Mouse (Mus musculus) heart, embryonic 13.5 days (tissue): Measurements from ENCODE around the gene Tsen15. TPM values are rescaled to one million over a fixed set of nuclear protein-coding genes. Genes with fewer than 3 reads are reported as not detected.
"Not testable (repeated sequence)": the region's sequence is repeated elsewhere in the genome, so short reads cannot be mapped to it uniquely, and the experiment has no call there.

Experiments used
- ATAC-seq: fragments of 200-750 bp; cut with Nextera tagmentation; 2 replicates; pipeline ENCODE4 v1.8.0; 2017; ENCODE audit warnings: moderate TSS enrichment; ENCODE audit not compliant: insufficient number of reproducible peaks, low FRiP score, low TSS enrichment; ENCODE audit errors: extremely low read depth
- H3K27ac ChIP-seq: fragments of 300-500 bp; sonication (generic); replicated peaks from 2 replicates; pipeline ENCODE4 v1.5.1; 2015; ENCODE audit warnings: moderate library complexity, mild to moderate bottlenecking, inconsistent platforms
- H3K27me3 ChIP-seq: fragments of 300-500 bp; sonication (generic); replicated peaks from 2 replicates; pipeline ENCODE4 v1.6.1; 2015; ENCODE audit warnings: mild to moderate bottlenecking, inconsistent platforms
- H3K36me3 ChIP-seq: fragments of 300-500 bp; sonication (generic); 2 replicates; pipeline ENCODE4 v1.6.1; 2015; ENCODE audit warnings: mild to moderate bottlenecking, inconsistent platforms
- H3K4me1 ChIP-seq: fragments of 300-500 bp; sonication (generic); 2 replicates; pipeline ENCODE4 v1.6.1; 2015; ENCODE audit warnings: inconsistent platforms
- H3K4me2 ChIP-seq: fragments of 300-500 bp; sonication (generic); 2 replicates; pipeline ENCODE4 v1.6.1; 2015; ENCODE audit warnings: inconsistent platforms, mild to moderate bottlenecking, moderate library complexity
- H3K4me3 ChIP-seq: fragments of 300-500 bp; sonication (generic); 2 replicates; pipeline ENCODE4 v1.5.1; 2015; ENCODE audit warnings: moderate library complexity, mild to moderate bottlenecking, inconsistent platforms
- H3K9ac ChIP-seq: fragments of 300-500 bp; sonication (generic); 2 replicates; pipeline ENCODE4 v1.6.1; 2015; ENCODE audit warnings: inconsistent platforms, mild to moderate bottlenecking, moderate library complexity
- H3K9me3 ChIP-seq: fragments of 300-500 bp; sonication (generic); 2 replicates; pipeline ENCODE4 v1.6.1; 2016; ENCODE audit warnings: inconsistent platforms
- WGBS: fragments of 180-500 bp; shearing (Covaris S2); methylation state at CpG from one replicate; pipeline ENCODE4 v1.1.7; 2015; ENCODE audit warnings: mixed read lengths; 5-methylcytosine and 5-hydroxymethylcytosine counted together
- polyA plus RNA-seq: library from polyadenylated mRNA; unstranded; fragments of >200 nt; fragmentation: Nextera tagmentation; extraction: Ambion mirVana; gene quantifications from 2 replicates; pipeline ENCODE4 v1.2.1, GENCODE M21; 2015

Tsen15 gene
- polyA plus RNA-seq, 1 experiment from 2014 or later = 59.0 TPM

DNA sequence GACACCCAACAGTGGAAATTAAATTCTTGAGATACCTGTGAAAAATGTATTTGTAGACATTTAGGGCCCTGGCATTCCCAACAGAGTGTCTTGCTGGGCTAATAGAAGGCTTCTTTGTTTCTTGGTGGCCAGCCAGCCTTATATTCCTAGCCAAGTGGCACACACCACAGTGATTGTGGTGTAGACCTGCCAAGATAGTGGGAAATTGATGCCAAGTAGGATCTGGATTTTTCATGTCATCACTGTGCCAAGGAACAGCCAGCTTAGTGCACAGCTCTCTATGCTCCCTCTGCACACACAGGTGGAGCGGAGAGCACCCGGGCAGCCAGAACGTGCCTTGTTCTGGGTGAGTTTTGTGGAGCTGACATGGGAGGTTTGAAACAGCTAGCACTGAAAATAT, 24.2 kb upstream of the Tsen15 start:
- H3K9ac ChIP-seq = no peak overlapping the region
- no peaks in the 10 kb centered on the region for H3K27me3 ChIP-seq
- H3K36me3 ChIP-seq = no peaks in the 10 kb centered on the region; the same call in 1 of the 2 replicates
- no peak overlapping the region for H3K4me3 ChIP-seq
- peaks cover 8% of the 10 kb centered on the region for H3K9me3 ChIP-seq
- no peak overlapping the region for H3K4me2 ChIP-seq
- WGBS = 91% methylated on average over 3 of the region's 3 CpGs
- no peak overlapping the region for H3K27ac ChIP-seq
- H3K4me1 ChIP-seq = peaks cover 15% of the 10 kb centered on the region
- ATAC-seq = no peak

DNA sequence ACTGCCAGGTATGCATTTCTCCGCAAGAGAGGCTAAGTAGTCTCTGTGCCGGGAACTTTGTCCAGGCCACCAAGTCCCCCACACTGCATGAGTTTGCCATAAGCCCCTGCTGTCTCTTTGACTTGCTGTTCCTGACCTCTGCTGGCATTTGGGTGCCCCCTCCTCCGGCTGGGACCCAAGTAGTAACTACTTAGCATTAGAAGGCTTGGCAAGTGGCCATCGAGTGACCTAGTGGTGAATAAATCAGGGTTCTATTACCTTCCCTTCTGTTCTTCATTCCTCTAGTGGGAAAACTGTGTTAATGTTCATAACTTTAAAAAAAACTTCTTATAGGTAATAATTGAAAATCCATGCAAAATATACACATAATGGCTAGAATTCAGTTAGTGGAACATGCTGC, 22.9 kb upstream of the Tsen15 start:
- peaks cover 10% of the 10 kb centered on the region for H3K4me1 ChIP-seq
- H3K4me2 ChIP-seq = no peak overlapping the region
- peaks cover 8% of the 10 kb centered on the region for H3K9me3 ChIP-seq
- no peaks in the 10 kb centered on the region; the same call in 1 of the 2 replicates for H3K36me3 ChIP-seq
- ATAC-seq = no peak
- 75% methylated on average over 4 of the region's 4 CpGs for whole genome bisulfite sequencing
- H3K4me3 ChIP-seq = no peak overlapping the region
- no peaks in the 10 kb centered on the region for H3K27me3 ChIP-seq
- H3K27ac ChIP-seq = no peak overlapping the region
- no peak overlapping the region for H3K9ac ChIP-seq

DNA sequence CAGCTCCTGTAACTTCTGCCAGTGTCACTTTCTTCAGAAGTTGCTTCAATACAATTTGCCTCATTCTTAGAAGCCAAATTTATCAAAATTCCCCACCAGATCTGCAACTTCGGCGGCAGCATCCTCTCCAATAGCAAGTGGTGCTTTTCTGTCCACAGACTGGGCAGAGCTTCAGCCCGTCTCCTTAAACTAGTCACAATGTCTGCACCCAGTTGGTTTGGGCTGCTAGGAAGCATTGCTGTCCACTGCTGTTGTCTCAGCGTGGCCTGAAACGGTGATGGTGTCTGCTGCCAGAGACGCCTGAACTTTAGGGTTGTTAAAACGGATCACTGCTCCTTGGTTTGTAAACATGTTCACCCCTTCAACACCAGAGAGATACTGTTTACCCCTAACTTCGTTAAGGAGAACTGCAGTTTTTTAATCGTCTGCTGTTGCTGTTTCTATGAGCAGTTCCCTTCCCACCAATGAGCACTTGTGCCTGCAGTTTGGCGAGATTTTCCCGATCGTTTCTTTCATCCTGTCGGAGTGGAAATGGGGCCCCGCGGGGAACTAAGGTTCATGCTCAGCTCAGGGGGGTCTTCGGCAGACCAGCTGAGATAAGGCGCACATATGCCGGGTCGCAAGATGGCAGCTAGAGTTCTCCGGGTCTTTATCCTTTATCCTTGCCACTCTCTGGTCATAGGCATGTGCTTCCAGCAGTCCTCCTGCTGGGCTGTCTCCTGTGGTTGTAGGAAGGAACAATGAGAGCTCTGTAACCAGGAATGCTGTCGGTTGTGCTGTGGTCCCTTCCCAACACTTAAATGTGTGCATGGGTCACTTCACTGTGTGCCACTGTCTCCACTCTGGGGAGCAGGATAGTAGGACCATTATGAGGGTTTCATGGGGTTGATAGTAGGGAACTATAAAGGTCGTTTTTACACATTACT, 20.8 kb upstream of the Tsen15 start:
- Histone ChIP-seq H3K4me2 (peak overlapping the region; percentile 60), H3K36me3 (no peaks in the 10 kb centered on the region; the same call in 1 of the 2 replicates), H3K9me3 (peaks cover 3% of the 10 kb centered on the region), H3K27me3 (no peaks in the 10 kb centered on the region; the same call in 1 of the 2 replicates), H3K4me1 (peaks cover 9% of the 10 kb centered on the region), H3K9ac (no peak overlapping the region), H3K27ac (no peak overlapping the region), H3K4me3 (peak overlapping the region; percentile 29)
- no peak for ATAC-seq
- WGBS = 31% methylated on average over 22 of the region's 22 CpGs

DNA sequence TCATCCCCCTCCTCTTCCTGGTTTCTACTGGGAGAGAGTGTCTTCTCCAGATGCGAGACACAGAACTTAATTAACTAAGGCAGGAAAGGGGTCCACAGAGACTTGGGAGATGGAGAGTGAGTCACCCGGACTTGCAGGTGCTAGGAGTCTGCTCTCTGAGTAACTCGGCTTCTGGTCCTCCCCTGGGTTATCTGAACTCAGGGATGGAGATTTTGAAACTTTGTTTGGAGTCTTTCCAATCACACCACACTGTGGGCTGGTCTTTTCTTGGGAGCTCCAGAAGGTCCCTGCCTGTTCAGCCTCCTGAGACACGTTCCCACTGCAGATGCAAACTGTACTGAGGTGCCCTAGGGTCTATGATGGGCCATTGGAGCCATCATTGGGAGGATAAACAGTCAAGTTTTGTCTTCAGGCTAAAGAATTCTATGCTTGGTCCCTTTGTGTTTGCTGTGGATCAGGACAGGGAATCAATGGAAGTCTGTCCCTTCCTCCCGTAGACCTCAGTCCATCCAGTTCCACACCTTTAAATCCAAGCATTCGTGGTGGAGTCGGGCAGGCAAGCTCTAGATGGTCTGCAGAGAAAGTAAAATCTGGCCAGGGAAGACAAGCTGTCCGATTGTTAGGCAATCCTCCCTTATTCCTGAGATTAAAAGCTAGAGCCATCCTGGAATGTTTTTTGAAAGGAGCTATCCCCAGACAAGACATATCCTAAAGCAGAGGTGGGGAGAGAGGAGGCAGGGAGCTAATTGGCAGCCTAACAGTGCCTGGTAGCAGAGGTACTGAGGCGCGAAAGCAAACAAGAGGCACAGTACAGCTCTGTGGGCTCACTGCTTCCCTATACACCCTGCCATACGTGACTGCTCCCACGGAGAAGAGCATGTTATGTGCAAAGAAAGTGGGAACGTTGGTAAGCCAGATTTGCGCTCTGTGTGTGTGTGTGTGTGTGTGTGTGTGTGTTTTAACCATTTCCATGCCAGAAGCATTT, 14.4 kb upstream of the Tsen15 start:
- Histone ChIP-seq H3K27me3 (peaks cover 12% of the 10 kb centered on the region; the same call in 1 of the 2 replicates), H3K27ac (0 out of 2 replicates have a peak overlapping the region, but pooled peaks have one; percentile 51), H3K36me3 (no peaks in the 10 kb centered on the region), H3K9me3 (peaks cover 10% of the 10 kb centered on the region; the same call in 1 of the 2 replicates), H3K9ac (peak overlapping the region; percentile 80), H3K4me2 (peak overlapping the region; percentile 76), H3K4me1 (peaks cover 13% of the 10 kb centered on the region), H3K4me3 (peak overlapping the region; percentile 69)
- 23% methylated on average over 14 of the region's 14 CpGs for WGBS
- ATAC-seq = no peak

DNA sequence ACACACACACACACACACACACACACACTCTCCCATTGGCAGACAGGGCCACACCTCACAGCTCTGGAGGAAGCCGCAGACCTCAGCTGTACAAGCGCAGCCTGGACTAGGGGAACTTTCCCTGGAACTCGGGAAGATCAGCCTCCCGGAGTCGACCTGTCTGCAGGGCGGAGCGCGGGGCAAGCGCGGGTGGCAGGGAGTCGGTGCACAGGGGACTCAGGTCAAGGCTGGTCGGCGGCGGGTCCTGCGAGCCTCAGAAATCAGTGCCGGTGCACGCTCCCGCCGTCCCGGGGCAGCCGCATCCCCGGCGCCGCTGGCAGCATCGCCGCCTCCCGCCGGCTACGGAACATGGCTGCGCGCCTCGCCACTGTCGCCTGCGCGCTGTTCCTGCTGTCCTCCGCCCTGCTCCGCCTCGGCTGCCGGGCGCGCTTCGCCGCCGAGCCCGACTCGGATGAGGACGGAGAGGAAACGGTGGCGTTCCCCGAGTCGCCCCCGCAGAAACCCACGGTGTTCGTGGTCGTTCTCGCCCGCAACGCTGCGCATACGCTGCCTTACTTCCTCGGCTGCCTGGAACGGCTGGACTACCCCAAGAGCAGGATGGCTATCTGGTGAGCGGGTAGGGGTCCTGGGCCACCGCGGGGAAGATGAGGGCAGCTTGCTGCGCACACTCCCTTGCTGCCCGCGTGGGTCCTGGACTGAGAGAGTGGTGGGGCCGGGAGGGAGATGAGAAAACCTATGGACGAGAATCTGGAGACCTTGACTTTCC, 13.5 kb upstream of the Tsen15 start, which contains the start of gene Colgalt2:
Gene Colgalt2 (plus strand): TSS at position 41 of the 766 bp plus-strand sequence.
- H3K9ac ChIP-seq = peak within 1 kb of the TSS; percentile 80
- ATAC-seq = peak; percentile 58; the same call in 1 of the 2 replicates
- H3K4me3 ChIP-seq = peak within 1 kb of the TSS; percentile 69
- H3K4me1 ChIP-seq = peaks cover 13% of the 10 kb centered on the region
- no peaks in the 10 kb centered on the region for H3K36me3 ChIP-seq
- H3K27me3 ChIP-seq = peaks cover 12% of the 10 kb centered on the region; the same call in 1 of the 2 replicates
- WGBS = 0% methylated on average over 64 of the region's 70 CpGs
- peak within 1 kb of the TSS; percentile 51; the same call in 1 of the 2 replicates for H3K27ac ChIP-seq
- H3K4me2 ChIP-seq = peak within 1 kb of the TSS; percentile 76
- H3K9me3 ChIP-seq = peaks cover 12% of the 10 kb centered on the region; the same call in 1 of the 2 replicates

DNA sequence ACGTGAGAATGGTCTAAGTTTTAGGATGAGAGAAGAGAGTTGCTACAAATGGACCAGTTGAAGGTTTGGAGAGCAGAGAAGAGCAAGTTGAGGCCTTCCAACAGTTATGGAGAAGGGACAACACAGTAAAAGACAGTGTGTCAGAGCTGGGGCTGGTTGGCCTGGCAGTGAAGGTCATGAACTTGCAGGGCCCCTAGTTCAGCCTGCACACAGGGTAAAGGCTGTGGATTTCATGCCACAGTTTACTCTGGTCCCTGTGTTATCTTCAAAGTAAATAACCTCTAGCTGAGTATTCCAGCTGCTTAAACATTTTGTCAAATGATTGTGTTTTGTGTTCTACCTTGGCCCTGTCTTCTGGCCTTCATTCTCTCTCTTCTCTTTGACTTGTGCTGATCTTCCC, 12.2 kb upstream of the Tsen15 start:
- Histone ChIP-seq H3K9me3 (peaks cover 12% of the 10 kb centered on the region; the same call in 1 of the 2 replicates), H3K36me3 (no peaks in the 10 kb centered on the region), H3K4me3 (no peak overlapping the region), H3K4me2 (no peak overlapping the region), H3K27me3 (peaks cover 12% of the 10 kb centered on the region; the same call in 1 of the 2 replicates), H3K9ac (no peak overlapping the region), H3K27ac (no peak overlapping the region), H3K4me1 (peaks cover 13% of the 10 kb centered on the region)
- 61% methylated on average over 1 of the region's 1 CpGs for WGBS
- ATAC-seq = no peak

DNA sequence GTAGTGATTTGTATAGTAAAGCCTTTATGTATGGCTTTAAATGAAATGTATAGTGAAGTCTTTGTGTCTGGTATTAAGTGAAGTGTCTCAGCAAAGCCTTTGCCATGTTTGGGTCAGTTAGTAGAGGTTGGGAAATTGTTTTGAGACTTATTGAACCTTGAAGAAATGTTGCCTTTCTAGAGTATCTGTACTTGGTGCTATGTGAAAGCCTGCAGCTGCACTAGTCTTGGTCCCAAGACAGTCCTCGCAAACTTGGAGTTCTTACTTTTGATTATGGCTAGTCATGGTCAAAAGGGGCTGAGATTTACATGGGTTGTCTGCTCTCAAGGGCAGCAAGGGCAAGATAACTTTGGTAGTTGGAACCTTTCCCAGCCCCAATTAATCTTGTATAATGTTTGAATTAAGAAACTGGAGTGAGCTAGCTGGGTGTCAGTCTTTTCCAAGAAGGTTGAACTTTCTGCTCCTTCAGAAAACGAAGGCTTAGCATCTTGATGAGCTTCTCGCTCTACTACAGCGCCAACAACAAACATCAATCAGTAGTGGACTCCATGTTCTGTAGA, 8.5 kb upstream of the Tsen15 start:
- H3K4me1 ChIP-seq = peaks cover 2% of the 10 kb centered on the region; the same call in 1 of the 2 replicates
- H3K36me3 ChIP-seq = no peaks in the 10 kb centered on the region
- H3K27ac ChIP-seq = no peak overlapping the region
- H3K9me3 ChIP-seq = peaks cover 12% of the 10 kb centered on the region; the same call in 1 of the 2 replicates
- H3K4me2 ChIP-seq = no peak overlapping the region
- H3K9ac ChIP-seq = no peak overlapping the region
- 74% methylated on average over 4 of the region's 4 CpGs for WGBS
- H3K27me3 ChIP-seq = no peaks in the 10 kb centered on the region
- no peak for ATAC-seq
- no peak overlapping the region for H3K4me3 ChIP-seq

DNA sequence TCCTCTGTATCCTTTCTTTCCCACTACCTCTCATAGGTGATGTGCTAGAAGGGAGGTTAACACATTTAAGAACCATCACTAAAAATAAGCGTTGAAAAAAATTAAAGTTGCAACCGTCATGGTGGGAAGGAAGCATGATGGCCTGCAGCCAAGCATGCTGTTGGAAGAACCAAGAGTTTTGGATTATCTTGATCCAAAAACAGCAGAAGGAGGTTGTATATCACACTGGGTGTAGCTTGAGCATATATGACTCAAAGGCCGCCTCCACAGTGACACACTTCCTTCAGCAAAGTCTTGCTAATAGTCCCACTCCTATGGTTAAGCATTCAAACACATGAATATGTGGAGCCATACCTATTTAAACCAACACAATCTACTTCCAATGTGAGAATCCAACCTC, 7.6 kb upstream of the Tsen15 start:
- H3K36me3 ChIP-seq = no peaks in the 10 kb centered on the region
- no peak overlapping the region for H3K4me3 ChIP-seq
- no peaks in the 10 kb centered on the region for H3K4me1 ChIP-seq
- H3K9ac ChIP-seq = no peak overlapping the region
- H3K4me2 ChIP-seq = no peak overlapping the region
- H3K27ac ChIP-seq = no peak overlapping the region
- ATAC-seq = no peak
- H3K9me3 ChIP-seq = peaks cover 12% of the 10 kb centered on the region; the same call in 1 of the 2 replicates
- H3K27me3 ChIP-seq = no peaks in the 10 kb centered on the region
- 83% methylated on average over 3 of the region's 3 CpGs for WGBS

DNA sequence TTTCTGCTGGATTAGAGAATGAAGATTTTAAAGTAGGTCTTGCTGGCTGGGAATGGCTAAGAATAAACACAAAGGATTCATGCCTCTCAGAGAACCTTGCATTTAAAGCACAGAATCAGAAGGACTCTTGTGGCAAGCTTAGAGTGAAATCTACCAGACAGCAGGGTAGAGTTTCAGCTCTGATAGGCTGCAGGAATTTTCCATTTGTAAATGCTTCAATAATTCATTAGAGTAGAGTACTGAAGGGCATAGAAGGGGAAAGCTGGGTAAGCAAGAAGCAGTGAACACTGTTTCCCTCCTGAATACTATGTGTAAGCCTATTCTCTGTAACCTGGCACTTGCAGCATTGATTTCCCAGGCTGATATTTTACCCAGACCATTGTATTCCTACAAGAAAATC, 2.8 kb upstream of the Tsen15 start:
- no peaks in the 10 kb centered on the region for H3K36me3 ChIP-seq
- no peaks in the 10 kb centered on the region for H3K9me3 ChIP-seq
- H3K4me2 ChIP-seq = no peak overlapping the region
- H3K27me3 ChIP-seq = no peaks in the 10 kb centered on the region
- H3K27ac ChIP-seq = 0 out of 2 replicates have a peak overlapping the region, but pooled peaks have one; percentile 32
- peaks cover 6% of the 10 kb centered on the region; the same call in 1 of the 2 replicates for H3K4me1 ChIP-seq
- ATAC-seq = no peak
- H3K4me3 ChIP-seq = no peak overlapping the region
- no peak overlapping the region for H3K9ac ChIP-seq

DNA sequence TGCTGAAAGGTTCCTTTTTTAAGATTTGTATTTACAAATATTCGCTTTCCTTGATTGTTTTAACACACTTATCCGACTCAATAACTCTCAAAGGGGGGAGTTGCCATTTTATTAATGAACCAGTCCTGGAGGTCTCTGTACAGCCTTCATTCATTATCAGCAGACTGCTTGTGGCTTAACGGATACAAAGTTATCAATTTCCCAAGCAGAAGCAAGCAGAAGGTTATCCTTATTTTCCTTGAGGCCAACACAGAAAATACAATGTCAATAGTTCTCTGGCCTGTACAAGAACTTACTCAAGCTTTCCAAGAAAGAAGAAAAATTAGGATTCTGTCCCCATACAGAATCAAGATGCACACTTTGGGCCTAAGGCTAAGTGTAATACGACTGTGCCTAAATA, 795 bp downstream of the Tsen15 start:
- not testable (repeated sequence) for H3K9me3 ChIP-seq, H3K27me3 ChIP-seq, H3K4me1 ChIP-seq, ATAC-seq
- peak overlapping the region; percentile 83 for H3K4me2 ChIP-seq
- peak overlapping the region; percentile 86 for H3K4me3 ChIP-seq
- peak overlapping the region; percentile 90 for H3K9ac ChIP-seq
- H3K36me3 ChIP-seq = peaks cover 20% of the 10 kb centered on the region
- 10% methylated on average over 2 of the region's 4 CpGs for WGBS
- H3K27ac ChIP-seq = 0 out of 2 replicates have a peak overlapping the region, but pooled peaks have one; percentile 40
